Mouse (Mus musculus) ES-Bruce4 (cell line): ENCODE measurements around the gene Mink1.

Experiments used
- CTCF ChIP-seq: IDR thresholded peaks from one replicate; pipeline ENCODE4 v1.8.1; 2011; ENCODE audit warnings: low read depth, low read length
- POLR2A ChIP-seq: IDR thresholded peaks from one replicate; pipeline ENCODE4 v1.8.1; 2011; ENCODE audit warnings: low read length; ENCODE audit not compliant: insufficient read depth

GRCm38 (mm10) chr11:70524782-70525181 is 37.9 kb upstream of the Mink1 start:
- TF ChIP-seq POLR2A (no peak), CTCF (no peak)
